Mouse (Mus musculus) forebrain, embryonic 13.5 days (tissue): ENCODE measurements around the gene Rtn3. TPM values are rescaled to one million over a fixed set of nuclear protein-coding genes. Genes with fewer than 3 reads are reported as not detected.

Experiments used
- ATAC-seq: fragments of 200-750 bp; cut with Nextera tagmentation; 2 replicates; pipeline ENCODE4 v1.8.0; 2017
- H3K27ac ChIP-seq: fragments of 300-500 bp; sonication (generic); 2 replicates; pipeline ENCODE4 v1.5.1; 2015; ENCODE audit warnings: inconsistent platforms, mild to moderate bottlenecking, moderate library complexity
- H3K27me3 ChIP-seq: fragments of 300-500 bp; sonication (generic); 2 replicates; pipeline ENCODE4 v1.6.1; 2015; ENCODE audit warnings: mild to moderate bottlenecking, inconsistent platforms
- H3K36me3 ChIP-seq: fragments of 300-500 bp; sonication (generic); 2 replicates; pipeline ENCODE4 v1.6.1; 2015; ENCODE audit warnings: mild to moderate bottlenecking, inconsistent platforms; ENCODE audit not compliant: poor library complexity, severe bottlenecking
- H3K4me1 ChIP-seq: fragments of 300-500 bp; sonication (generic); 2 replicates; pipeline ENCODE4 v1.6.1; 2015; ENCODE audit warnings: inconsistent platforms
- H3K4me2 ChIP-seq: fragments of 300-500 bp; sonication (generic); 2 replicates; pipeline ENCODE4 v1.6.1; 2015; ENCODE audit warnings: inconsistent platforms, mild to moderate bottlenecking, moderate library complexity
- H3K4me3 ChIP-seq: fragments of 300-500 bp; sonication (generic); 2 replicates; pipeline ENCODE4 v1.5.1; 2015; ENCODE audit warnings: mild to moderate bottlenecking, inconsistent platforms
- H3K9ac ChIP-seq: fragments of 300-500 bp; sonication (generic); 2 replicates; pipeline ENCODE4 v1.6.1; 2015; ENCODE audit warnings: mild to moderate bottlenecking, inconsistent platforms
- H3K9me3 ChIP-seq: fragments of 300-500 bp; sonication (generic); replicated peaks from 2 replicates; pipeline ENCODE4 v1.6.1; 2016; ENCODE audit warnings: inconsistent platforms
- WGBS: fragments of 180-500 bp; shearing (Covaris S2); methylation state at CpG from one replicate; pipeline ENCODE4 v1.1.7; 2015; 5-methylcytosine and 5-hydroxymethylcytosine counted together
- polyA plus RNA-seq: library from polyadenylated mRNA; unstranded; fragments of >200 nt; fragmentation: Nextera tagmentation; extraction: Ambion mirVana; gene quantifications from 2 replicates; pipeline ENCODE4 v1.2.1, GENCODE M21; 2015

Rtn3 gene
- polyA plus RNA-seq, 1 experiment from 2014 or later, result 395 TPM

GRCm38 (mm10) chr19:7436061-7436970 lies 46.8 kb downstream of the Rtn3 start:
- WGBS, result 74% methylated on average over 5 of the region's 5 CpGs
- ATAC-seq, result peak; percentile 74; the same call in 1 of the 2 replicates
- peak overlapping the region; percentile 65 for H3K27ac ChIP-seq

DNA sequence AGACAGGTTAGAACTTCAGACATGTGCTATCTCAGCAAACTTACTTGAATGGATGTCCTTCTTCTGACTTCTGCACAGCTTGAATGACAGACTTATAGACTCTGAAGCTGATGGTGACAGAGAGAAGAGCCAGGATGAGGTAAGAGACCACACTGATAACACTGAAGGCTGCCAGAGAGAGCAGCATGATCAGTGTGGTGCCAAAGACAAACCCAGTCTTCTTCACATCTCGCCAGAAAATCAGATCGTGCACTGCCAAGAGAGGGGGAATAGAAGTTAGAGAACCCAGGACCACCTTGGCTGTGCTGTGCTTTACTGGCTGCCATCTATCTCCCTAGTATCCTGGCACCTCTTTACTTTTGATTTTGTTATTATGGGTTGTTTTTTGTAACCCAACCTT lies 48.2 kb downstream of the Rtn3 start:
- Histone ChIP-seq H3K36me3 (peaks cover 59% of the 10 kb centered on the region), H3K4me3 (no peak overlapping the region), H3K9ac (no peak overlapping the region), H3K27me3 (no peaks in the 10 kb centered on the region), H3K4me1 (peaks cover 7% of the 10 kb centered on the region), H3K4me2 (no peak overlapping the region), H3K9me3 (no peaks in the 10 kb centered on the region), H3K27ac (no peak overlapping the region)
- ATAC-seq, result 0 out of 2 replicates have a peak, but pooled peaks have one; percentile 55
- 90% methylated on average over 2 of the region's 2 CpGs for WGBS

More at GRCm38 (mm10) chr19:7436061-7436970, 46.8 kb downstream of the Rtn3 start:
- Histone ChIP-seq H3K36me3 (peaks cover 46% of the 10 kb centered on the region), H3K9me3 (no peaks in the 10 kb centered on the region), H3K27me3 (no peaks in the 10 kb centered on the region), H3K4me2 (no peak overlapping the region), H3K9ac (no peak overlapping the region), H3K4me1 (peaks cover 8% of the 10 kb centered on the region), H3K4me3 (no peak overlapping the region)

- H3K4me1 ChIP-seq, result peaks cover 51% of the 10 kb centered on the region
- no peak overlapping the region for H3K4me2 ChIP-seq
- H3K27ac ChIP-seq, result no peak overlapping the region
- 57% methylated on average over 3 of the region's 3 CpGs for WGBS
- no peak for ATAC-seq
- H3K9ac ChIP-seq, result no peak overlapping the region
- H3K4me3 ChIP-seq, result no peak overlapping the region
- H3K9me3 ChIP-seq, result no peaks in the 10 kb centered on the region
- peaks cover 88% of the 10 kb centered on the region for H3K36me3 ChIP-seq
- no peaks in the 10 kb centered on the region for H3K27me3 ChIP-seq
Observed at GRCm38 (mm10) chr19:7425398-7425775, 57.7 kb downstream of the Rtn3 start.

GRCm38 (mm10) chr19:7424590-7425397 lies 58.3 kb downstream of the Rtn3 start:
- no peaks in the 10 kb centered on the region for H3K9me3 ChIP-seq
- peaks cover 90% of the 10 kb centered on the region for H3K36me3 ChIP-seq
- WGBS, result 60% methylated on average over 8 of the region's 8 CpGs
- ATAC-seq, result no peak
- H3K4me2 ChIP-seq, result peak overlapping the region; percentile 12
- no peak overlapping the region for H3K4me3 ChIP-seq
- H3K27ac ChIP-seq, result peak overlapping the region; percentile 98
- peak overlapping the region; percentile 26; the same call in 1 of the 2 replicates for H3K9ac ChIP-seq
- H3K27me3 ChIP-seq, result no peaks in the 10 kb centered on the region
- H3K4me1 ChIP-seq, result peaks cover 57% of the 10 kb centered on the region

- Histone ChIP-seq H3K36me3 (peaks cover 87% of the 10 kb centered on the region), H3K27ac (peak overlapping the region; percentile 98), H3K9me3 (no peaks in the 10 kb centered on the region), H3K27me3 (no peaks in the 10 kb centered on the region), H3K9ac (peak overlapping the region; percentile 99), H3K4me3 (peak overlapping the region; percentile 85), H3K4me2 (peak overlapping the region; percentile 88), H3K4me1 (peaks cover 63% of the 10 kb centered on the region)
- no peak for ATAC-seq
- 57% methylated on average over 7 of the region's 7 CpGs for WGBS
Observed at GRCm38 (mm10) chr19:7424131-7424530, 59.0 kb downstream of the Rtn3 start.

DNA sequence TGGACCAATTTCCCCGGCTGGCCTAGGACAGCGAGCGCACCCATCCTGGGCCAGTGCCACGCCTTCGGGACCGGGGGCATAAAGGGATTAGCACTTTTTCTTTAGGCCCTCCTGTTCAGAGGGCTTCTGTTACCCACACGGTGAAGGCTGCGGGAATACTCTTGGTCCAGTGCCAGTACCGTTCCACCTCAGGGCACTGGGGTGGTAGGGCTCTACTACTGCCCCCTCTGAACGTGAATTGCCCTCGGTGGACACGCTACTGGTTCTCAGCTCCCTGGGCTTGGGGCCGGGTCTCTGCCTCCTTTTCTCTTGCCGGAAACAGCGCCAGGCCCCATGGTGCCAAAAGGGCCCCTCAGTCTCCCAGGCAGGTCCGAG lies 59.4 kb downstream of the Rtn3 start:
- Histone ChIP-seq H3K27ac (peak overlapping the region; percentile 98), H3K36me3 (peaks cover 83% of the 10 kb centered on the region), H3K27me3 (no peaks in the 10 kb centered on the region), H3K4me2 (peak overlapping the region; percentile 88), H3K9ac (peak overlapping the region; percentile 99), H3K4me3 (peak overlapping the region; percentile 85), H3K4me1 (peaks cover 68% of the 10 kb centered on the region), H3K9me3 (no peaks in the 10 kb centered on the region)
- ATAC-seq, result no peak
- 9% methylated on average over 16 of the region's 16 CpGs for WGBS

- WGBS, result 5% methylated on average over 51 of the region's 51 CpGs
- ATAC-seq, result peak; percentile 70
- H3K9ac ChIP-seq, result peak overlapping the region; percentile 99
- no peaks in the 10 kb centered on the region for H3K27me3 ChIP-seq
- peak overlapping the region; percentile 98 for H3K27ac ChIP-seq
- H3K4me1 ChIP-seq, result peaks cover 69% of the 10 kb centered on the region
- H3K9me3 ChIP-seq, result no peaks in the 10 kb centered on the region
- H3K4me2 ChIP-seq, result peak overlapping the region; percentile 88
- peak overlapping the region; percentile 85 for H3K4me3 ChIP-seq
- H3K36me3 ChIP-seq, result peaks cover 78% of the 10 kb centered on the region
Observed at GRCm38 (mm10) chr19:7423028-7423655, 59.9 kb downstream of the Rtn3 start.

- Histone ChIP-seq H3K27ac (peak overlapping the region; percentile 98), H3K9ac (peak overlapping the region; percentile 99), H3K4me1 (peaks cover 69% of the 10 kb centered on the region), H3K27me3 (no peaks in the 10 kb centered on the region), H3K4me3 (peak overlapping the region; percentile 85), H3K36me3 (peaks cover 73% of the 10 kb centered on the region), H3K9me3 (no peaks in the 10 kb centered on the region), H3K4me2 (peak overlapping the region; percentile 88)
- 5% methylated on average over 32 of the region's 35 CpGs for WGBS
- peak; percentile 9; the same call in 1 of the 2 replicates for ATAC-seq
Observed at GRCm38 (mm10) chr19:7422656-7423027, 60.4 kb downstream of the Rtn3 start.

DNA sequence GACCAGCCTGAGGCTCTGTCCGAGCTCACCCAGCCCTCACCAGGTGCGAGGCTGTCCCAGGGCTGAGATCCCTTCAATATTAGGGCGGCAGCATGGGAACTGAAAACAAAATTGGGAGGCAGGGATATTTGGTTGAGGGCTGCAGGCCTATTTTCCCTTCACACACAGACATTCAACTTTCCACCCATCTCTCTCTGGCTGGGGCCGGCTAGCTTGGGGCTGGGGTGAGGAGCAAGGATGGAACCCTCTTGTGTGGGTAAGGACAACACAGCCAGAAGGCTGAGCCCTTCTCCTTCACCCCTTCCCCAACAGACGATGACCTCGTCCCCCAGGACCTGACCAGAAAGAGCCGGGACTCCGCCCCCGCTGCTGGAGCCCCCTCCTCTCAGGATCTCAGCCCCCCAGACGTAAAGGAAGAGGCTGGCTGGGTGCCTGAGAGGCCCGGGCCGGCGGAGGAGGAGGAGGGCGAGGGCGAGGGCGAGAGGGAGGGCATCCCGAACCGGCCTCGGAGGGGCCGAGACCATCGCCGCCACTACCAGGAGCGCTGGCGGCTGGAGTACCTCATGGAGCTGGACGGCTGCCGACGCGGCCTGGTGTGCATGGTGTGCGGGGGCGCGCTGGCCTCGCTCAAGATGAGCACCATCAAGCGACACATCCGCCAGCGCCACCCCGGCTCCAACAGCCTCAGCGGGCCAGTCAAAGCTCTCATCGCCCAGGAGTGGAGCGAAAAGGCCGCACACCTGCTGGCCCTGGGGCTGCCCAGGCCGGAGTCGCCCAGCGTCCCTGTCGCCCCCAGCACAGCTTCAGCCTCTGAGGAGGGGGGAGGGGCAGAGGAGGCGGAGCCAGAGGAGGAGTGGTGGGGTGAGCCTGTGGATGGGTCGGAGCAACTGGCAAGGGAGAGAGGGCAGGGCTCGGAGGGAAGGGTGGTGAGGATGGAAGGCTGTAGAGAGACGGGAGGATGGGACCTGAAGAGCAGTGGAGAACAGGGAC lies 61.2 kb downstream of the Rtn3 start:
- H3K27me3 ChIP-seq, result no peaks in the 10 kb centered on the region
- no peaks in the 10 kb centered on the region for H3K9me3 ChIP-seq
- peak overlapping the region; percentile 98 for H3K27ac ChIP-seq
- peak overlapping the region; percentile 88 for H3K4me2 ChIP-seq
- H3K4me1 ChIP-seq, result peaks cover 69% of the 10 kb centered on the region
- H3K9ac ChIP-seq, result peak overlapping the region; percentile 99
- 5% methylated on average over 40 of the region's 48 CpGs for WGBS
- peak; percentile 48 for ATAC-seq
- H3K36me3 ChIP-seq, result peaks cover 65% of the 10 kb centered on the region
- peak overlapping the region; percentile 85 for H3K4me3 ChIP-seq

DNA sequence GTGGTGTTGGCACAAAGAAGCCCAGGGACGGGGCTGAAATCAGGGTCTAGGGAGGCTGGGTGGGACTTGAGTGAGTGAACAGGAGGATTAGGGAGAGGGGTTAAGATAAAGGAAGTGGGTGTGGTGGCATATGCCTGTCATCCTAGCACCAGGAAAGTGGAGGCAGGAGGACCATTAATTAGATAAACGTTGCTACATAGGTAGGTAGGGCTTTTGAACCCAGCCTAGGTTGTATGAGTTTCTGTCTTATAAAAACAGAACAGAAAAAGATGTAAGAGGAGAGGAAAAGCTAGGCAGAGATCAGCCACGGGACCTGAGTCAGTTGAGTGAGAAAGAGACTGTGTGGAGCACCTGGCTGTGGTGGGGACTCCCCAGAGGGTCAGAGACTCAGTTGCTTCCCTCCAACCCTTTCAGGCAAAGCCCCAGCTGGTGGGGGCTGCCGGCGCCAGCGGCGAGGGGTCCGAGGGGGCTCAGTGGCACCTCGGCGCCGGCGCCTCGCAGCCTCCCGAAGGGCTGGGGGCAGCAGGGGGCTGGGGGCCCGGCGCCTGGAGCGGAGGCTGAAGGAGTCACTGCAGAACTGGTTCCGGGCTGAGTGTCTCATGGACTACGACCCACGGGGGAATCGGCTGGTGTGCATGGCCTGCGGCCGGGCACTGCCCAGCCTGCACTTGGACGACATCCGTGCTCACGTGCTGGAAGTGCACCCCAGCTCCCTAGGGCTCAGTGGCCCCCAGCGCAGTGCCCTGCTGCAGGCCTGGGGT lies 62.1 kb downstream of the Rtn3 start:
- Histone ChIP-seq H3K9ac (peak overlapping the region; percentile 99), H3K36me3 (peaks cover 57% of the 10 kb centered on the region), H3K27me3 (no peaks in the 10 kb centered on the region), H3K4me2 (peak overlapping the region; percentile 88), H3K9me3 (no peaks in the 10 kb centered on the region), H3K4me1 (peaks cover 77% of the 10 kb centered on the region), H3K27ac (peak overlapping the region; percentile 98), H3K4me3 (peak overlapping the region; percentile 85)
- no peak for ATAC-seq
- WGBS, result 38% methylated on average over 27 of the region's 27 CpGs
